Mouse (Mus musculus) midbrain, embryonic 10.5 days (tissue): ENCODE data around the gene Gm16253. TPM values are rescaled to one million over a fixed set of nuclear protein-coding genes. Genes with fewer than 3 reads are reported as not detected.

Experiments used
- DNase-seq: peaks from one replicate; pipeline ENCODE4 v3.0.0-alpha.2; 2017; ENCODE audit warnings: low spot score
- H3K27ac ChIP-seq: fragments of 300-500 bp; sonication (generic); replicated peaks from 2 replicates; pipeline ENCODE4 v1.5.1; 2016; ENCODE audit warnings: mild to moderate bottlenecking
- H3K27me3 ChIP-seq: fragments of 300-500 bp; sonication (generic); 2 replicates; pipeline ENCODE4 v1.6.1; 2016; ENCODE audit warnings: low read depth, mild to moderate bottlenecking; ENCODE audit not compliant: poor library complexity, severe bottlenecking
- H3K36me3 ChIP-seq: fragments of 300-500 bp; sonication (generic); 2 replicates; pipeline ENCODE4 v1.6.1; 2016; ENCODE audit warnings: mild to moderate bottlenecking, moderate library complexity
- H3K4me1 ChIP-seq: fragments of 300-500 bp; sonication (generic); 2 replicates; pipeline ENCODE4 v1.6.1; 2016
- H3K4me3 ChIP-seq: fragments of 300-500 bp; sonication (generic); 2 replicates; pipeline ENCODE4 v1.5.1; 2016; ENCODE audit warnings: mild to moderate bottlenecking, moderate library complexity
- H3K9me3 ChIP-seq: fragments of 300-500 bp; sonication (generic); replicated peaks from 2 replicates; pipeline ENCODE4 v1.6.1; 2016; ENCODE audit warnings: mild to moderate bottlenecking
- WGBS: fragments of 180-500 bp; shearing (Covaris S2); methylation state at CpG from one replicate; pipeline ENCODE4 v1.1.7; 2016; 5-methylcytosine and 5-hydroxymethylcytosine counted together
- polyA plus RNA-seq: library from polyadenylated mRNA; unstranded; fragments of >200 nt; fragmentation: Nextera tagmentation; extraction: Ambion mirVana; gene quantifications from 2 replicates; pipeline ENCODE4 v1.2.1, GENCODE M21; 2016

The Gm16253 gene
- polyA plus RNA-seq, 1 experiment from 2014 or later, result 0.62 TPM

DNA sequence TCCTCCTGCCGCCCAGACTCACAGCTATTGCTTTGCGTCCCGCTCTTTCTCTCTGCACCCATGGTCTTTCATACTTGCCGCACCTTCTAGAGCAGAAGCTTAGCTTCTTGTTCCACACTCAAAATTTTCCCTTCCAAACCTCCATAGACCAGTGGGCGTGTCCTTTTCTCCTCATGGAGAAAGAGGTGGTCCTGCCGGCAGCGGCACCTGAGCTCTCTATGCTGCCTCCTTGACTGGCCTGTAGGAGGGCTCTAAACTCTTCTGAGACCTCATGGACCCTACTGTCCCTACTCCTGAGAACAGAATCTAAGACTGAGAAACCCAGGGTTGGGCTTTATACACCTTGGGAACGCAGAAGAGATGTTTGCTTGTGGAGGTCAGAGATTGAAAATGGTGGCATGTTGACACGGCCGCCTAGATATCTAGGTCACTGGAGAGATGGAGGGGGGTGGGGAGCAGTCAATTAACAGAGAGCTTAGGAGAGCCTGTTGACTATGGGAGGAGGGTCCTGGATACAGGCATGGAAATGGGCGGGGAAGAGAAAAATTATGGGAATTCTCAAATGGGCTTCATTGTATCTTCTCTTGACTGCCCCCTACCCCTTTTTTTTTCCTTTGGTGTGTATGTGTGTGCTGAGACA, 6.7 kb upstream of the Gm16253 start:
- H3K4me1 ChIP-seq, result peaks cover 11% of the 10 kb centered on the region; the same call in 1 of the 2 replicates
- WGBS, result 91% methylated on average over 11 of the region's 11 CpGs
- no peak overlapping the region for H3K27ac ChIP-seq

DNA sequence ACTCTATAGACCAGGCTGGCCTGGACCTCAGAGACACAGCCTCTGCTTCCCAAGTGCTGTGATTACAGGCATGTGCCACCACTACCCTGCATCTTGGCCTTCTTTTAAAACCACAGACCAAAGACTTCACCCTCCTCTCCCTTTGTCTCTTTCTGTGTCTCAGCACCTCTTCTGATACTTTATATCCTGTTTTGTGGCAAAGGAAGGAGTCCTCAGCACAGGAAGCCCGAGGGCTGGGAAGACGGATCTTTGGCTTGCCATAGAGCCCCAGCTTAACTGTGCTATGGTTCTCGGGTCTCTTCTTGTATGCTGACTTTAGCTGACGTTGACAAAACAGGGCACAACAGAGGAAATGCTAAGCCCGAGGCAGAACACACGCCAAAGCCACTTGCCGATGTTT, 6.1 kb upstream of the Gm16253 start:
- no peak overlapping the region; the same call in 1 of the 2 replicates for H3K27ac ChIP-seq
- WGBS, result 76% methylated on average over 7 of the region's 7 CpGs

More for the DNA sequence above, 6.7 kb upstream of the Gm16253 start:
- no peak for DNase-seq
- H3K27me3 ChIP-seq, result no peaks in the 10 kb centered on the region
- H3K36me3 ChIP-seq, result no peaks in the 10 kb centered on the region
- H3K9me3 ChIP-seq, result no peaks in the 10 kb centered on the region
- H3K4me3 ChIP-seq, result no peak overlapping the region

DNA sequence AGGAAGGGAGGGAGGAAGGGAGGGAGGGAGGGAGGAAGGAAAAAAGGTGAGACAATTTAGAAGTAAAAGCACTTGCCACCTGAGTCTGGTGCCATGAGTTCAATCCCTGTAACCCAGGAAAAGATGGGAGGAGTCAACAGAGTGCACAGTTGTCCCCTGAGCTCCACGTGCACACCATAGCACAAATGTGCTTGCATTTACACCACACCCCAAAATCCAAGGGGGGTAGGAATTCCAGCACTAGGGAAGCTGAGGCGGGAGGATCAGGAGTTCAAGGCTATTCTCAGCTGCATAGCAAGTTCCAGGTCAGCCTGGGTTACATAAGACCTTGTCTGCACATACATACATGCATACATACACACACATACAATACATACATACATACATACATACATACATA, 5.4 kb upstream of the Gm16253 start:
- 77% methylated on average over 2 of the region's 2 CpGs for WGBS
- no peaks in the 10 kb centered on the region for H3K9me3 ChIP-seq
- no peaks in the 10 kb centered on the region for H3K36me3 ChIP-seq
- H3K4me3 ChIP-seq, result no peak overlapping the region
- no peak for DNase-seq
- H3K4me1 ChIP-seq, result peaks cover 21% of the 10 kb centered on the region
- no peak overlapping the region for H3K27ac ChIP-seq
- no peaks in the 10 kb centered on the region for H3K27me3 ChIP-seq

More for the DNA sequence above, 6.1 kb upstream of the Gm16253 start:
- no peak overlapping the region for H3K4me3 ChIP-seq
- no peak for DNase-seq
- H3K27me3 ChIP-seq, result no peaks in the 10 kb centered on the region
- H3K9me3 ChIP-seq, result no peaks in the 10 kb centered on the region
- H3K36me3 ChIP-seq, result no peaks in the 10 kb centered on the region
- peaks cover 14% of the 10 kb centered on the region for H3K4me1 ChIP-seq

DNA sequence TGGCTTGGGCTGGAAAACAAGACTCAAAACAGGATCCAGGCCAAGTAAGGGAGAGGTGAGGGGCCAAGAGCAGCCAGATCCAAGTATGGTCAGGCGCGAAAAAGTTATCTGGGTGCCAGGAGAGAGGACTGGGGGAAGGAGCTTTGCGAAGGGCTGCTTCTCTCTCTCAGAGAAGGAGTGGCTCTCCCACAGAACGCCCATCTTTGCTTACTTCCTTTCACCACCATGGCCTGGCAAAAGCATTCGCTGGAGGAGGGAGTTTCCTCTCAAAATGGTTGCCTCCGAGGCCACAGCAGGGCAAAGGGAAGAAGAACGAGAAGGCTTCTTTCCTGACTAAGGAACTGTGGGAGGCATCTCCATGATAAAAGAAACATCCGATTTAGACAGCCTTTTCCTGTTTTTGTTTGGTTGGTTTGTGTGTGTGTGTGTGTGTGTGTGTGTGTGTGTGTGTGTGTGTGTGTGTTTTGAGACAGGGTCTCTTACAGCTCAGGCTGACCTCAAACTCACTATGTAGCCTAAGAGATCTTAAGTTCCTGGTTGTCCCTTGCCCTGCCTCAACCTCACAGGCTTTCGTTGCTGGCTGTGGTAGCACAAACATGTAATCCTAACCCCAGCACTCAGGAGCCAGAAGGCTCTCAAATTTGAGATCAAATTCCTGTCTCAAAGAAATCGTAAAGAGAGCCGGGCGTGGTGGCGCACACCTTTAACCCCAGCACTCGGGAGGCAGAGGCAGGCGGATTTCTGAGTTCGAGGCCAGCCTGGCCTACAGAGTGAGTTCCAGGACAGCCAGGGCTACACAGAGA, 4.7 kb upstream of the Gm16253 start:
- no peaks in the 10 kb centered on the region for H3K27me3 ChIP-seq
- no peaks in the 10 kb centered on the region for H3K36me3 ChIP-seq
- no peaks in the 10 kb centered on the region for H3K9me3 ChIP-seq
- no peak overlapping the region for H3K4me3 ChIP-seq
- peaks cover 29% of the 10 kb centered on the region for H3K4me1 ChIP-seq
- DNase-seq, result no peak
- no peak overlapping the region for H3K27ac ChIP-seq
- WGBS, result 86% methylated on average over 16 of the region's 16 CpGs

DNA sequence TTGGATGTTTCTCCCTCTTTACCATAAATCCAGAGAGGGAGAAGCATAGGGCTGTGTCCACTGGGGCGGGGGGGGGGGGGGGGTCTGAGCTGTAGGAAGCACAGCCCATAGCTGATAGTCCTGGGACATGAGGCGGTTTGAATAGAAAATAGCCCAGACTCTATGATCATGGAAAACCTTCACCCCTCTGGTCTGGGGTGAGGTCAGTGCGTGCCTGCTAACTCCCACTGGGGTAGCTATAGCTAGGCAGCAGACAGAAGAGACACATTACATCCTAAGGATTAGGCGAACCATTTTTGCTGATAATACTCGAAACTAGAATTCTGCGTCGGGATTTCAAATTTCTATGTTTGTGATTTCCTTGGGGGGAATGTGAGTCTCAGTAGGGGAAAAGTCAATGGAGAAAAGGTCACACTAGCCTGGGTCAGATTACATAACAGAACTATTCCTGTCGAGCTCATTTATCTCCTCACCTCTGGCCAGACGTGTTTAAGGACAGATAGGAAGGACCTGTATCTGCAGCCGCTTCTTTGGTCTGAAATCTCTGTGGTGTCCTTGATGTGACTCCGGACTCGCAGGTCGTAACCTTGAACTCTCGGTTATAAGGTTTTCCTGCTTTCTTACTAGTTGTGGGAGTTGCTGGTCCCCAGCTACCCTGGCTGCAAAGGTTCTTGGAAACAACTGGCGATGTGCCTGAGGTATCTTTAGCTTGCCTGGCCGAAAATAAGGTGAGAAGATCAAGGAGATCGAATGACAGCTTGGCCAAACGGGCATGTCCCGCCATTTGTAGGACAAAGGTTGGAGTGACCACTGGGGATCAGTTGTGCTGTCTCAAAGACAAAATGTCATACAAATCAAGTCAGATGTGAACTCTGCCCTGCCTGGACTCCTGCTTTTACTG, 2.9 kb upstream of the Gm16253 start:
- Histone ChIP-seq H3K4me1 (peaks cover 32% of the 10 kb centered on the region), H3K27me3 (no peaks in the 10 kb centered on the region), H3K9me3 (no peaks in the 10 kb centered on the region), H3K27ac (no peak overlapping the region), H3K36me3 (no peaks in the 10 kb centered on the region), H3K4me3 (no peak overlapping the region)
- DNase-seq, result no peak
- WGBS, result 81% methylated on average over 19 of the region's 19 CpGs

DNA sequence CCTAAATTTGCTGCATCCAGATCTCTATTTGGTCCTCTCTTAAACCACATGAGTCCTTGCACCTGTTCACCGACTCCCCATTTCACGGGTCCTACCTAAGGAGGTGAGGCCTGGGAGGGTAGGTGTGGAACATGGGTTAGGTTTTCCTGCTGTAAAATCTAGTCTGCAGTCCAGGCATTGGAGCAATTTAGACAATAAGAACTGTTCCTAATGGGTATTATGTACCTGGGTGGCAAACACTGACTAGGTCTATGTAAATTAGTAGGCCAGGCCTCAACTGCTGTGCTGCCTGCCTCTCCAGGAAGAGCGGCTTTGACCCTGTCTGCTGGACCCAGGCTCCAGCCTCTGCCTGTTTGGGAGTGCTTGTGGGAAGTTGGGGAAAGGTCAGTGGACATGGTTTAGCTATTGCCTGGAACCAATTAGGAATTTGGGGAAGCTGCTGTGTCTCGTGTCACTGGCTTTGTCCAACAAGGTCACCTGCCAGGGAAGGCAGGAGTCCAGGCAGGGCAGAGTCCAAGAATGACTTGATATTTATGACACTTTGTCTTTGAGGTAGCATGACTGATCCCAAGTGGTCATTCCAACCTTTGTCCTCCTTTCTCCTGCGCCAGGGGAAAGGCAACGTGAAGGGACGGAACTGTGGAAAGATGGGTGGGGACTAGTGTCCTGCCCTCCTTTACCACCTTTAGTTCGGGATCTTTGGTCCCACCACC, 1.4 kb upstream of the Gm16253 start:
- H3K9me3 ChIP-seq, result no peaks in the 10 kb centered on the region
- no peak overlapping the region for H3K4me3 ChIP-seq
- 86% methylated on average over 8 of the region's 8 CpGs for WGBS
- peaks cover 40% of the 10 kb centered on the region for H3K4me1 ChIP-seq
- H3K27ac ChIP-seq, result peak overlapping the region; percentile 10; the same call in 1 of the 2 replicates
- DNase-seq, result no peak
- no peaks in the 10 kb centered on the region for H3K27me3 ChIP-seq
- H3K36me3 ChIP-seq, result no peaks in the 10 kb centered on the region

DNA sequence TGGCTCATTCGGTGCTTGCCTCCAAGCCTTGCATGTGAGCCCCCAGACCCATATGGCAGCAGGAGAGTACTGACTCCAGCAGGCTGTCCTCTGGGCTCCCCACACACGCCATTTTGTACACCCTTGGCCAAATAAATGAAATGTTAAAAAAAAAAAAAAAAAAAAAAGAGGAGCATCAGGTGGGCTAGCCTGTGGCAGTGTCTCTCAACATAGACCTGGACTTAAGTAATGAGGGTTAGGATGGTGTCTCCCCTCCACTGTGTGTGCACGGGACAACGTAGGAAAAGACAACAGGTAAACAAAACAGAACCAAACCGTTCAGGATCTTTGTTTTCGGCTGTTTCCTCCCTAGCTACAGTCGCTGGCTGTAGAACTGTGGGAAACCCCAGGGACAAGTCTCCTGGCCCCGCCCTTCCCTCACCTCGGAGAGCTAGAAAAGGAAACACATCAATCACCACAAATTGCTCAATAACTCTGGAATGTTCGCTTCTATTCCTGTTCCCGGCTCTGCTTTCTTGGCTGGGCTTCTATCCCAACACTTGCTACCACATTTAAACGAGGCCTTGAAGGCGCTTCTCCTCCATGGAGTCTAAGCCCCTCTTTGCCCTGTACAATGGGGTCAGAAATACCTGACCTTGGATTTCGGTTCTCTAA, 652 bp upstream of the Gm16253 start:
- H3K4me1 ChIP-seq, result peaks cover 47% of the 10 kb centered on the region

DNA sequence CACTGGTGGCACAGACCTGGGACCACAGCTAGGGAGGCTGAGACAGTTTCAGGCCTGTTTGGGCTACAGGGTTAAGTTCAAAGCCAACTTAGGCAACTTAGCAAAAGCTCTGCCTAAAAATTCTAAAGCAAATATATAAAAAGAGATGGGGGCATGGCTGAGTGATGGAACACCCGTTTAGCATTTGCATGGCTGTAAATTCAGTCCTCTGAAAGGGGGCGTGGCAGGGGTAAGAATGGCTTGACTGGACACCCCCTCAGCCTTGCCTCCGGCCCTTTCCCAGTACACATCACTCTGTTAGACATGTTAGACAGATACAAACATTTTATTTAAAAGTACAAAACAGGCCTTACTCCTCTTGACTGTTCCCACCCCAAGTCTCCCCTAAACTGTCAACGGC, 782 bp downstream of the Gm16253 start:
- Histone ChIP-seq H3K27me3 (peaks cover 16% of the 10 kb centered on the region), H3K4me3 (peak overlapping the region; percentile 32; the same call in 1 of the 2 replicates), H3K4me1 (peaks cover 48% of the 10 kb centered on the region), H3K9me3 (no peaks in the 10 kb centered on the region), H3K27ac (peak overlapping the region; percentile 82), H3K36me3 (no peaks in the 10 kb centered on the region)
- 81% methylated on average over 4 of the region's 4 CpGs for WGBS
- no peak for DNase-seq

More for the DNA sequence above, 652 bp upstream of the Gm16253 start:
- H3K36me3 ChIP-seq, result no peaks in the 10 kb centered on the region
- peak overlapping the region; percentile 82 for H3K27ac ChIP-seq
- no peaks in the 10 kb centered on the region for H3K9me3 ChIP-seq
- H3K27me3 ChIP-seq, result peaks cover 5% of the 10 kb centered on the region
- 80% methylated on average over 14 of the region's 14 CpGs for WGBS
- H3K4me3 ChIP-seq, result peak overlapping the region; percentile 32
- no peak for DNase-seq

DNA sequence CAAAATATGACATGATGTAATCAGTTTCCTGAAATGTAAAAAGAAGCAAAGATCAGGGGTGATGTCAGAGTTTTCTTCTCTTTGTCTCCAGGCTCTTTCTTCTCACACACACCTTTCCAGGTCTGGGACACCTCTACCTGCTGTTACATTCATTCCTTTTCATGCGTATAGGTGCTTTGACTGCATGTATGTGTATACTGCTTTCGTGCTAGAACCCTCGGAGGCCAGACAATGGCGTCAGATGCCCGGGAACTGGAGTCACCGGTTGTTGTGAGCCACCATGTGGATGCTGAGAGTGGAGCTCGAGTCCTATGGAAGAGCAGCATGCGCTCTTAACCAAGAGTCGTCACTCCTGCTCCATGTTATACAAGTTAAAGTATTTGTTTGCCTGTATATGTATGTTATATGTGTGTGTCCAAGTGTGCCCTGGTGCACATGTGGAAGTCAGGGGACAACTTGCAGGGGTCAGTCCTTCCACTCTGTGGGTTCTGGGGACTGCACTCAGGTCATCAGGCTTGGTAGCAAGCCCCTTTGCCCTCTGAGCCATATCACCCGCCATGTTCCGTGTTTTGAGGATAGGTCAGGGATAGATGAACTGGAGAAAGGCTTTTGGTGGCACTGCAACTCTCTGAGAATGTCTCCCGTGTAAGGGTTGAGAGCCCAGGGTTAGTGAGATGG, 1.9 kb downstream of the Gm16253 start:
- DNase-seq, result no peak
- no peak overlapping the region for H3K4me3 ChIP-seq
- H3K36me3 ChIP-seq, result no peaks in the 10 kb centered on the region
- no peaks in the 10 kb centered on the region for H3K9me3 ChIP-seq
- H3K4me1 ChIP-seq, result peaks cover 48% of the 10 kb centered on the region
- 85% methylated on average over 12 of the region's 12 CpGs for WGBS
- no peak overlapping the region for H3K27ac ChIP-seq
- peaks cover 16% of the 10 kb centered on the region for H3K27me3 ChIP-seq

DNA sequence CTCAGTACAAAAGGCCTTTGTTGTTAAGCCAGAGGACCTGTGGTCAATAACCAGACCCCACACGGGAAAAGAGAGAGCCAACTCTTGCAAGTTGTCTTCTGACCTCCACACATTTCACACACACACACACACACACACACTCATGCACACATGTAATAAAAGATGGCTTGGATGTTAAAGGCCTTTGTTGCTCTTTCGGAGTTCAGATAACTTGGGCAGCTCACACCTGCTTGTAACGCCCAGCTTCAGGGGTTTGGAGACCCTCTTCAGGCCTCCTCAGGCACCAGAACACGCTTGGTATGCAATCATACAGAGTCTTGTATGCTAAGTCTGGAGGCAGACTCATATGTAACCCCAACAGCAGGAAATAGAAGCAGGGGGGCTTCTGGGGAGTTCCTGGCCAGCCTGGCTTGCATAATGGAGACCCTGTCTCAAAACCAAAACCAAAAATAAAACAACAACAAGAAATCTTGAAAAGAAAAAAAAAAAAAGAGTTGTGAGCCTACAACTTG, 2.5 kb downstream of the Gm16253 start:
- Histone ChIP-seq H3K9me3 (no peaks in the 10 kb centered on the region), H3K4me3 (no peak overlapping the region), H3K4me1 (peaks cover 48% of the 10 kb centered on the region), H3K27me3 (peaks cover 16% of the 10 kb centered on the region), H3K36me3 (no peaks in the 10 kb centered on the region), H3K27ac (0 out of 2 replicates have a peak overlapping the region, but pooled peaks have one; percentile 42)
- no peak for DNase-seq
- WGBS, result 79% methylated on average over 4 of the region's 4 CpGs

DNA sequence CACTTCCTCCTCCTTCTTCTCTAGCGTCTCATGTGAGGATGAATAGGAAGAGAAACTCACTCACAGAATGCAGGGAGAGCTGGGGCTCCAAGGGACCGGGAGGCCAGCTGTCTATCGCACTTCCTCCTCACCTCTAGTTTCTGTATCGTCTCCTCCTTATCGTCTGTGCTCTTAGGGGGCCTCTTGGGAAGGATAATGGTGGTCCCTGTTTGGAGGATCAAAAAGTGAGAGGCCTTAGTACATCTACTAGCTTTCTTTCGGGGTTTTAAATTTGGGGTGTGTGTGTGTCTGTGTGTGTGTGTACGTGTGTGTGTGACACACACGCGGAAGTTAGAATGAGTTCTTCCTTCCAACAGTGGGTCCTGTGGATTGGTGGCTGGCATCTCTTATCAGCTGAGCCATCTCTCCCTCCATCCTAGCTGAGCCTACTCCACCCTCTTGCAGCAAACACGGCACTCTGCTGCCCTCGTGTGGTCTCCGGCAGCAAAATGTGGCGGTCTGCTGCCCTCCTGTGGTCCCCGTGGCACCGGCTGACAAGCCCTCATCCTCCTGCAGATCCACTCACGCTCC, 3.2 kb downstream of the Gm16253 start:
- DNase-seq, result peak; percentile 90
- peaks cover 16% of the 10 kb centered on the region for H3K27me3 ChIP-seq
- H3K27ac ChIP-seq, result peak overlapping the region; percentile 43; the same call in 1 of the 2 replicates
- no peaks in the 10 kb centered on the region for H3K36me3 ChIP-seq
- H3K4me3 ChIP-seq, result peak overlapping the region; percentile 47
- 11% methylated on average over 16 of the region's 16 CpGs for WGBS
- H3K4me1 ChIP-seq, result peaks cover 48% of the 10 kb centered on the region
- no peaks in the 10 kb centered on the region for H3K9me3 ChIP-seq
